Mouse (Mus musculus): ENCODE data around the gene Txndc5.

Gene Txndc5

DNA sequence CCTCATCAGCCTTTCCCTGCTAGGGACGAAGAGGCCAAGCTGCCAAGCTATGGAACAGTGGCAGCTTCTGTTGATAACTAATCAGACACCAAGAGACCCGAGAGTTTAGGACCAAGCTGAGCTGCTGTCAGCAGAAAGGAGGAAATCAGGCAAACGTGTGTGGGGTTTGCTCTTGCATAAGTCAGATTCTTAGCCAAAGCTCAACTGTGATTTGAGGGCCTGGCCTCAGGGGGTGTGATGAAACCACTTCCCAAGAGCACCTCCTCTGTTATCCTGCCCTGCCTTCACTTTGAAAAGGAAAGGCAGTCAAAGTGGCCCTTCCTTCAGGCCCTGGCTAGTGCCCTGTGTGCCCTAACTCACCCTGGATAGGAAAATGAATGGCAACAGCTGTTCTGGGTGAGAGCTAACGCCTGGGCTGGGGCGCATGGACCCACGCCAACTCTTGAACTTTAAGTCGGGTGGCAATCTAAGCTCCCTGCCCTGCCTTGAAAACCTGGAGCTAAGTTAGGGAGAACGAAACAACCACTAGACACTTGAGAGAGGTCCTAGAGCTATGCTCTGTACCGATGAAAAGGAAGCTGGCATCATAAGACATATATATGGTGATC lies at the start of gene Txndc5:
Gene Txndc5, minus strand, starts transcription at position 138 of the 608 bp plus-strand sequence.
- no peak for DNase-seq (ENCODE audit: low spot score)

DNA sequence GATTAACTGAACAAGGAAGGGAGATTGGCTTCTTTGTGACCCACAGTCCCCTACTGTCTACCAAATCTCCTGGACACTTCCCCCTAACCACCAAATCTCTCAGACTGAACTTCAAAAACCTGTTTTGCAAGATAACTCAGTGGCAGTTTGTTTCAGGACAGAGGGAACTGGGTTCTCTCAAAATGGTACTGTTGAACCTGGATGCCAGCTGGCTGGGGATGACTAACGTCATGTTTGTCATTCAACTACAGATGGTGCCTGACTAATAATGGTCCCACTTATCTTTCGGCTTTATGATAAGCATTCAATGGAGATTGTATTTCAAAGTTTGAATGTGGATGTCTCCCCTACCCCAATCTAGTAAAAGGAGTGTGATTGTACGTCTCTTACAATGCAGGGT lies 46.0 kb upstream of the Txndc5 start:
- no peak for DNase-seq (ENCODE audit: low spot score)

DNA sequence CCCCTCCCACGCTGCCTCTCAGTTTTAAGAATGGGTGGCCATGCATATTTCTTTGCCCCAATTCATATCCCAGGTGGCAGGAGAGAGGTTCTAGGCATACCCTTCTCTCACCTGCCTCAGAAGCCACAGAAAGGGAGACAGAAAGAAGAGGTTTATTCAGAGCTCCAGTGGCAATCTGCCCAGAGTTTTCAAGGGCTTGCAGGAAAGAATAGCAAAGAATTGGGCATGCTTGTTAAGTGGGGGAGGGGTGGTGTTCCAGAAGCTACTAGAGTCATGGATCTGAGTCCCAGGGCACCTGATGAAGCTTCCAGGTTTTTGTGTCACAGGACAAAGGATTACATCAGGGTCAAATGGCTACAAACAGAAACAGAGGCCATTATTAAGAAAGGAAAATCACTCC lies 44.7 kb upstream of the Txndc5 start:
- no peak for DNase-seq (ENCODE audit: low spot score)

DNA sequence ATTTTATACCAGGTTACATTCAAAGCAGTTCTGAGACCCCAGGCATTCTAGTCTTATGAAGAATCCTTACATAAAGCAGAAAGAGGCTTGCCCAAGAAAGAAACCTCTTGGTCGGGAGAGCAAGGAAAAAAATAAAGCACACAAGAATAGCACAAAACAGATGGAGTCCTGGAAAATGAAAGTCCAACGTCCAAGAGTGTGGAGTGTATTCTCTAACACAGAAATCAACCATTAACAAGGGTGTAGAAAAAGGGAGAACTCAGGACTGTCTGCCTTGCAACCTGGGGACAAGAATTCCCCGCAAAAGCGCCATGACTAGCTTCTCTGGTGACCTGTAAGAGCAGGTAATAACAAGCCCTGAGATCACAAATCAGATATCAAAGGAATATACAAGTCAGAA lies 36.6 kb upstream of the Txndc5 start:
- DNase-seq (ENCODE audit: low spot score), result no peak

DNA sequence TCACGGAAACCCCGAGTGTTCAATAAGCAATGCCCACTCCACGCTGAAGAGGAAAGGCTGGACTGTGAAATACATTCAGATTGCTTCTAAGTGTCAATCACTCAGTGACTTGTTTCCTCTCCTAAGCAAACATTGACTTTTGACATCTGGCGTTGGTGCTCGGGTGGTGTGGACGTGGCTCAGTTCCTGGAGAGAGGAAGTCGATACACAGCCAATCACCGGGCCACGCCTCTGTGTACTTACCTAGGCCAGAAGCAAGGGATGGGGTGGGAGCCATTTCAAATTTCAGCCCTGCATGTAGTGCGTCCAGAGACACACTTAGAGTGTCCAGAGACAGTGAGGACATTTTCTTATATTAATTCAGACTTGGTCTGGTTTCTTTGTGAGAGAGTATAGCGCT lies 26.0 kb upstream of the Txndc5 start:
- DNase-seq (ENCODE audit: low spot score), result no peak

DNA sequence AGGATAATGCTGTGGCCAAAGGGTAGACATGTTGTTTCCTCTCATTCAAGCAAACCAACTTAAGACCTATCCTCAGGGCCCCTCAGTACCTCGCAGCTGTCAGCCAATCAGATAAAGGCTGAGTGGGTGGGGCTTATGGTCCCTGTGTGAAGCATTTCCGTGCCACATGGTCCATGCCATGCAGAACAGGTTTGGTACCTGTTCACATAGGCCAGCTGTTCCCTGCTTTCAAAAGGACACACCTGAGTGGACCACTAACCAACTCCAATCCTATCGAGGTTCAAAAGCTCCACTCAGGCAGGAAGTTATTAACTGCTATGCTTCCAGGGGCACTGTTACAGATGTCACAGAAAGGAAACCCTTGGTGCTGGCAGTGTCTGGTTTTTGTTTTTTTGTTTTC lies 25.6 kb upstream of the Txndc5 start:
- no peak for DNase-seq (ENCODE audit: low spot score)

DNA sequence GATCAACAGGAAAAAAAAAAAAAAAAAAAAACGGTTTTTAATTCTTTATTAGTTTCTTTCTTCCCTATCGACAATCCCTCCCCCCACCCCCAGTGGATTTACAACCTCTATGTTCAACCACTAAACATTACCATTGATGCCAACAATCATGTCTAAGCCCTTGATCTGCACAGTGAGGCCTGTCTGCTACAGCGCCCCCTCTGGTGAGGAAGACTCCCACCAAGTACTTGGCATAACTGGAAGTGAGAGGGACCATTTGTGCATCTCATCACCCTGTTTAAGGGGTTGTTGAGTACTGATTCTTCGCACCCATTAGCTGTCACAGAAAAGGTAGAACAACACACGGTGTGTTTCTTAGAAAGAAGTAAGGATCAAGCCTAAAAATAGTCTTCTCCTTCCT lies 20.1 kb upstream of the Txndc5 start:
- no peak for DNase-seq (ENCODE audit: low spot score)

DNA sequence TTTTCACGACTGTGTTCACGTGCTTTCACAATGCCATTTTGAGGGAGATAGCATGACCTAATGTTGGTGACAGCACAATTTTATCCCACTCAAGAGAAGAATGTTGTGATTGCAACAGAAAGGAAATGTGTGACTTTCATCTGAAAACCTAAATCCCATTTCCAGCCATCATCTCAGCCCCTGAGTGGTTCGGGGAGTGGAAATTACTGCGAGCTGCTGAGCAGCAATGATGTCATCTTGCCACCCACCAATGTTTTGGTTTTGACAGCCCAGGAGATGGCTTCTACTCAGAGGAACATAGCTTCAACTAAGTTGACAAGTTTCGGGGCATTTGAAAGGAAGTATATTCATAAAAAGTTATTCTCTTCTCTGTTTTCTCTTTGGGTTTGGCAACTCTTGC lies 19.1 kb upstream of the Txndc5 start:
- DNase-seq (ENCODE audit: low spot score), result no peak

DNA sequence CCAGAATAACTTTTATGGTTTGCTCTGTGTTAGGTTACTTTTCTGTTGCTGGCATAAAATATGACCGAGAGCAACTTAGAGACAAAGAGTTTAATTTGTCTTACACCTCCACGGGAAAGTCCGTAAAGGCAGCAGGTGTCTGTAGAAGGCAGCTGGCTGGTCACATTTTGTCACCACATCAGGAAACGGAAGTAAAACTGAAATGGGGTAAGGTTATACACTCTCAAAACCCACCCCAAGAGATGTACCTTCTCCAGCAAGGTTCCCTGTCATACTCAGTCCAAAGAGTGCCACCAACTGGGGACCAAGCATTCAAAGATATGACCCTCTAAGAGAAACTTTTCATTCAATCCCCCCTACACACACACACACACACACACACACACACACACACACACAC lies 18.1 kb upstream of the Txndc5 start:
- DNase-seq (ENCODE audit: low spot score), result no peak

DNA sequence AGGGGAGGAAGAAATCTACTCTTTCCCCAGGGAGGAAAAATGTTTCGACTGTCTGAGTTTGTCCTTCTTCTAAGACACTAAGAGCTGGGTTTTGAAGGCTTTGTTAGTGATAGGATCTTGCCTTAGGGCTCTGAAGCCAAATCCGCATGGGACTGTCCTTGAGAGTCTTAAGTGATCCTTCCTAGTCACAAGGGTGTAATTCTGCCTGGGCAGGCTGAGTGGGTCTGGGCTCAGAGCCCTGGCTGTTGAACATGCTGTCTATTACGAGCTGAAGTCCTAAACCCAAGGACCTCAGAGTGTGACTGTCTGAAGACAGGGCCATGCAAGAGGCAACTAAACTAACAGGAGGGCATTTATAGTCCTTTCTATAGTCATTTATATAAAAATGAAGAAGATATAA lies 16.8 kb upstream of the Txndc5 start:
- DNase-seq (ENCODE audit: low spot score), result no peak

DNA sequence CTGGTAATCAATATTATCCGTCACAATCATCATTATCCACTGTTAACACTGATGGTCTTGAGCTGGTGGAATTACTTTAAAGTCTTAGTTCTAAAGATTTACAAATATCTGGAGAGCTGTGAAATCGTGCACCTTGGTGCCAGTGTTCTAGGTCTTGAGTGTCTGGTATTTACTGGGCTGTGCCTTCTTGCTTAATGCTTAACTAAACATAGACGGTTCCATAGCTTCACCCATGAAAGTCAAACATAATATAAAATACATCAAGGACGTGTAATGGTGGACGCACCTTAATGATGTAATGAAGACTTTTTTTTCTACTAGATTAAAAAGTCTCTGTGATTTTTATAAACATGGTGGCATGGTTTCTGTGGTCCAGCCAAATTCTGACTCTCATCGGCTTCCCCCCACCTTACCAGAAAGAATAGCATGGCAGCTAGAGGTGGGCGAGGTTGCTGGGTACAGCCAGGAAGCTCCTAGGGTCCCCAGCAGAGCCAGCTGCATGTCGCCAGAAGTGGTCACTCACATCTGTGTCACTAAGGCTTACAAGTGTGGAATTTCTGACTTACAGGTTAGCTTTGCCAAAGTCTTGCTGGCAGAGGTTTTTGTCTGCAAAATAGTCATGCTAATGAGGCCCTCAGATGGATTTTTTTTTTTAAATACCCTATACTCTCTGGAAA lies 16.3 kb upstream of the Txndc5 start:
- DNase-seq (ENCODE audit: low spot score), result no peak

DNA sequence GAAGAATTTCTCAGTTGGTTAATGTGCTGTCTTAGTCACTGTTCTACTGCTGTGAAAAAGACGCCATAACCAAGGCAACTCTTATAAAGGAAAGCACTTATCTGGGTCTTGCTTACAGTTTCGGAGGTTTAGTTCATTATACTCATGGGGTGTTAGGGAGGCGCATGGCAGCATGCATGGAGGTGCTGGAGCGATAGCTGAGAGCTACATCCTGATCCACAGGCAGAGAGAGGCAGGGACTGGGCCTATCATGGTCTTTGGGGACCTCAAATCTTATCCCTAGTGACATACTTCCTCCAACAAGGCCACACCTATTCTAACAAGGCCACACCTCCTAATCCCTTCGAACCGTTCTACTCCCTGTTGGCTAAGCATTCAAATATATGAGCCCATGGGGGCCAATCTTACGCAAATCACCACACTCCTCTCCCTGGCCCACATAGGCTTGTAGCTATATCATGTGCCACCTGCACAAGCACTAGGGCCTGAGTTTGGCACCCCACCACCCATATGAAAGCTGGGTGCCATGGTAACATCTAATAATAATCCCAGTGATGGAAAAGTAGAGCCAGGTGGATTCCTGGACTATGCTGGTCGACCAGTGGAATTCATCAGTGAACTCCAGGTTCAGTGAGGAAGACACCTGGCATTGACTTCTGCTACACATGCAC lies 15.0 kb upstream of the Txndc5 start:
- DNase-seq (ENCODE audit: low spot score), result no peak

DNA sequence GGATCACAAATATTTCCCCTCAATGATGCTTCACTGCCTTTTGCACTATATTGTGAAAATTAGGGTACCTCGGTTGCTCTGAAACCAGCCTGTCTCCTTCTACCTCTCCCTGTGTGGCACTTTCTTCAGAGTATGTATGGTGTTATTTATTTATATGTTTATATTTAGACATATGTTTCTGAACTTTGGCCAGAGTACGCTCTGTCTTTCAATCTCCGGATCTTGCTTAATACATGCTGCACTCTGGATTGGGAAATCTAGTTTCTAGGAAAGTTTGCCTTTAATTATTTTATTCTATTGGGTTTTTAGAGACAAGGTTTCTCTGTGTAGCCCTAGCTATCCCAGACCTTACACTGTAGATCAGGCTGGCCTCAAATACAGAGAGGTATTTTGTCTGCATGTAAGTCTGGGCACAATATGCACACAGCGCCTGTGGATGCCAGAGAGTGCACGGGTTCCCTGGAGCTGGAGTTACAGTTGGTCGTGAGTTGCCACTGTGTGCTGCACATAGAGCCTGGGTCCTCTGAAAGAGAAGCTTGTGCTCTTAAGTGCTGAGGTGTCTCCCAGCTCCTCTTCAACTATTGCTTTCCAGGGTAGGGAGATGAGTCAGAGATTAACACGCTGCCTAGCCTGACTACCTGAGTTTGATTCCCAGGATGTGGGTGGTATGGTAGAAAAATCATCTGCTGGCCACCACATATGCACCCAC lies 10.7 kb upstream of the Txndc5 start:
- DNase-seq (ENCODE audit: low spot score), result no peak

DNA sequence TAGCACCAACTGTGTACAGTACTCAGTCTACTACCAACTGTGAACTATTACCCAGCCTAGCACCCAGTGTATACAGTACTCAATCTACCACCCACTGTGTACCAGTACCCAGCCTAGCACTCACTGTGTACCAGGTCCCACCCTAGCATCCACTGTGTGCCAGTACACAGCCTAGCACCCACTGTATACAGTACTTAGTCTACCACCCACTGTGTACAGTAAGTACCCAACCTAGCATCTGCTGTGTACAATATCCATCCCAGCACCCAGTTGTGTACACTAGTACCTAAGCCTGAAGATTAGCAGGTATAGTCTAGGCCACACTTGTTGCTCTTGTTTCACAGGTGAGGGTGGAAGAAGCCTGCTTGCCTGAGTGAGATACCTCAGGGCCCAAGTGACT lies 8.9 kb upstream of the Txndc5 start:
- DNase-seq (ENCODE audit: low spot score), result no peak

DNA sequence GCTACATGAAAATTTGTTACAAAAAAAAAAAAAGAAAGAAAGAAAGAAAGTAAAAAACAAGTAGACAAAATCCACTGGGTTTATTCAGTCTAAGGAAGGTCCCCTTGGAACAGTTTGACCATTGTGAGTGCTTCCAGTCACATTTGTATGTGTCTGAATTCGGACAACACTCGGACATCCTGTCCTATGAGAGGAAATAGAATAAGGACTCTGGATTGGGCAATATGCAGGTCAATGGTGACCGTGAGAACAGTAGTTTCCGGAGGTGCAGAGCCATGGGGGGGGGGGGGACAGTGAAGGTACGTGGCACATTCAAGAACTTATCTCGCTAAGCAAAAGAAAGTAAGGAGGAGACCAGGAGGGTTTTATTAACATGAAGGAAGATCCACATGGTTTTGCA lies 6.1 kb upstream of the Txndc5 start:
- DNase-seq (ENCODE audit: low spot score), result no peak

DNA sequence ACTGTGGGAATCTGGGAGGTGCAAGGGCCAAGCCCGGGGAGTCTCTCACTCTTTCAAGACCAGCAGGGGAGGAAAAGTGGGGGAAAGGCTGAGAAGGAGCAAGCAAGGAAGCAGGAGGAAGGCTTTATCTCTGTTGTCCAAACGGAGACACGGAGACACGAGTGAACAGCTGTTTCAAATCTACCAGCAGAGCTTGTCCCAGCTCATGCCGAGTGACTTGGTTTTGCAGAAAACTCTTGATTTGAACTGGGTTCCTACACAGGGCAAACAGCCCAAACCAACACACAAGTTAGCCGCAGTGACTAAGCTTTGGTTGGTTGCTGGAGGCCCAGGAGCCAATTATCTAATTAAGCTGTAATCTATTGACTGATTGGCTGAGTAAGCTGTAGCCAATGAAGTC lies 5.4 kb upstream of the Txndc5 start:
- DNase-seq (ENCODE audit: low spot score), result no peak

DNA sequence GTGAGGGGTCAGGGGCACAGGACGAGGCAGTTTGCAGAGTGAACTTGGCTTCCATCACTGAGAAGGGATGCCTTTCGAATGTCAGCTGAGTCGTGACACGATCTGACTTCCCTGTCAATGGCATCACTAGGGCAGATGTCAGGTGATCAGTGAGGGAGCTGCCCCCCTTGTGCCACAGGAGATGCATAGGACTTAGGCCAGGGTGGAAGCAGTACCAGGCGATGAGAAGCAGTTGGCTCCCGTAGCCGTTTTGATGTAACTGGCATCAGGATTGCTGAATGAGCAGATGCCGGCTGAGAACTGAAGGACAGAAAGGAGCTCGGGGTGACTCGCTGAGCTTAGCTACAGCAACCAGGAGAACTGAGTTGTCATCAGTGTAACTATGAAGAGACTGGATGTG lies 4.8 kb upstream of the Txndc5 start:
- no peak for DNase-seq (ENCODE audit: low spot score)

DNA sequence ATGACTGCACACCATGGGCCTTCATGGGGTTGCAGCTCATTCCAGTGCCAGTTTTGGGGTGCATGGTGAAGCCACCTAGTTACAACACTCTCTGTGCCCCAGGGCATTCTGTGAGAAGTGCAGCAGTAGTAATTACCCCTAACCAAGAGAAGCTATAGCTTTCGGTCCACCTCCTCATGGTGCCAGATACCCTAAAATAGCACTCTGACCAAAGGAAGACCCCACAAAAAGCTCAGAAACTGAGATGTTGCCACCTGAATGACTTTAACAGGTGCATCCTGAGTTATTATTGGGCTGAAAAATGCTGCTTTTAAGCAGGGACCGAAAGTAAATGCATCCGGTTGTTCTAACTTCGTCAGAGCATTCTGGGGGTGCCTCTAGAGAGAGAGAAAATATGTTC lies 2.9 kb upstream of the Txndc5 start:
- DNase-seq (ENCODE audit: low spot score), result no peak

DNA sequence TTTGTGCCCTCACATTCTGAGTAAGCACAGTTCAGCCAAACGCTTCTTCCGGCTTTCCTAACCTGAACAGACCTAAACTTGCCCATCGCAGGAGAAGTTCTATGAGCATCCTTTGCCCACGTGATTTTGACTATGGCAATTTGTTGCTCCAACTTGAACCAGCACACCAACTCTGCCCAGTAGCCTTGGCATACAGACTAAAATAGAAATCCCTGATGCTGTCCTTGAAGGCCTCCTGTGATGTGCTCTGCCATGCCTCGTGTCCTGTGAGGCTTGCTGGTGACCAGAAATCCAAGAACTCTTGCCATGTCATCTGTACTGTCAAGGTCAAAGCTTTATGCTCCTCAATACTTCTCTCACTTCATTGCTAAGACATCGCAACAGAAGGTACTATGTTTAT lies 952 bp upstream of the Txndc5 start:
- DNase-seq (ENCODE audit: low spot score), result no peak

DNA sequence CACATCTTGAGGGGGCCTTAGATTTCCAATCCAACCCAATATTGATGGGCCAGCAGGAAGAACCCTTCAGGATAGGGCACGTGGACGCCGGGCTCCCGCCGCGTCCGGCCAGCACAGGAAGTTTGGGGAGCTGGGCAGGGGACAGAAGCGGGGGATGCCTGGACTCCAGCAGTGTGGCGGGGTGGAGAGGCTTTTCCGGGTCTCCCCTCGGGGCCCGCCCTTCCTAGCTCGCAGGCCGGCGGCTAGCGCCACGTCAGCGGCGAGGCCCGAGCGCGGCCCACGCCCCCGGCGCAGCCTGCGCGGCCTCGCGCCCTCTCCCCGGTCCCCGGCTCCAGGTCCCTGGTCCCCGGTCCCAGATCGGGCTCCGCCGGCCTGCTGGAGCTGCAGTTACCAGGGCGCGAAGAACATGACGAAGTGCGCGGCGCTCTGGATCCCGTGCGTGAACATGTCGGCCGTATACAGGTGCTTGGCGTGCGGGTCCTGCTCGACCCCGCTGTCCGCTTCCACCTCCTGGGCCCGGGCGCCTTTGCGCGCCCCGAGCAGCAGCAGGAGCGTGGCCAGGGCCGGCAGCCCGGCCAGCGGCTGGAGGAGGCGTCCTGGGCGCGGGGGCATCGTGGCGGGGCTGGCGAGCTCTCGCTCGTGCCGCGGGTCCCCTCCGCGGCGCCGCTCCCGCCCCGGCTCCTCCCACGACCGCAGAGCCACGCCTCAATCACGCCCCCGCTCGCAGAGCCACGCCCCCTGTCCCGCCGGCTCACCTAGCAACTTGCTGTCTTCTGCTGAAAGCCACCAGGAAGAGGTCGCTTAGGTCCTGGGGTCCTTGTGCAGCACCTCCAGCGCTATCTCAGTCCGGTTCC lies 600 bp downstream of the Txndc5 start:
- DNase-seq (ENCODE audit: low spot score), result peak; percentile 82

DNA sequence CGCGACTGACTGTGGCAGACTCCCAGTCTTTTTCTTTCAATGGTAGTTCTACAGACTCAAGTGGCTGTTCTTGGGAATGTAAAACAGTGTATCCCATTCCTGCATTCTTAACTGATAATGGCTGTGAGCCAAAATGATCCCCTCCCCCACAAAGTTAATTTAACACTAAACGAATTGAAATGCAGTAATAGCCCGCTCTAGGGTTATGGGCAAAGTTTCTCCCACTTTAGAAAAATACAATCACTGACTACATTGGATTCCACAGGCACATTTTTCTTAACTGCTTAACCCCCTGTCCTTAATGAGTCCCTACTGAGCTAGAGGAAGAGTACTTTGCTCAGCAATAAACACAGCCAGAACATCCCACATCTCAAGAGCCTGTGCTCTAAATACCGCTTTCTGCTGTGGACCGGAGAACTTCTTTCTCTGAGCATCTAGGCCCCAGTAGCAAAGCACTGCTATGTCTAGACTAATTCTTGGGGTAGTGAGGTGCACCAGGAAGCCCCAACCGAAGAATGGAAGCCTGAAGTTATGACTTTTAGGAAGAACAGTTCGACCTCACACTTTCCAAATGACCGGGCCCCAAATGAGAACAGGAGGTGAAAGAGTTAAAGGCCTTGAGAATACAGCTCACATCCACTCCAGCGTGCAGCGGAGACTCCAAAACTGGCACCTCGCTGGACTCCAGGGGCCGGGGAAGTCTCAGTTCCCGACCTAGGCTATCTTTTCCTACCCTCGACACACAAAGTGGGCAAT lies 1.4 kb downstream of the Txndc5 start:
- DNase-seq (ENCODE audit: low spot score), result peak; percentile 11

Measured in spleen, adult 12 weeks (tissue).